Mouse (Mus musculus): ENCODE data around the gene Acot12. TPM values are rescaled to one million over a fixed set of nuclear protein-coding genes. Genes with fewer than 3 reads are reported as not detected.

The Acot12 gene
- total and polyA plus RNA-seq, 3 experiments, result 0.06 TPM; not detected in 2

- TF ChIP-seq USF2 (IDR thresholded peaks at IDR 0.05; ENCODE audit: borderline replicate concordance in 1 of 2, insufficient read depth in 1 of 2, low read depth in 1 of 2, low read length in 2 of 2), result no peak
- TF ChIP-seq CTCF (IDR thresholded peaks at IDR 0.05 in 2 of 3, conservative IDR thresholded peaks at IDR 0.05 in 1 of 3; ENCODE audit: control insufficient read depth in 1 of 3, insufficient read depth in 1 of 3, low read depth in 2 of 3, low read length in 3 of 3, poor library complexity in 1 of 3, severe bottlenecking in 1 of 3), result no peak
- TF ChIP-seq GATA1 (IDR thresholded peaks at IDR 0.05; ENCODE audit: low read depth, low read length), result no peak
- TF ChIP-seq MAZ (IDR thresholded peaks at IDR 0.05; ENCODE audit: low read depth, low read length), result no peak
- no peak for TF ChIP-seq TBP (IDR thresholded peaks at IDR 0.05; ENCODE audit: low read depth, low read length)
- no peak for TF ChIP-seq NRF1 (IDR thresholded peaks at IDR 0.05; ENCODE audit: insufficient read depth, low read depth, low read length, poor library complexity, severe bottlenecking)
- TF ChIP-seq ZC3H11A (IDR thresholded peaks at IDR 0.05; ENCODE audit: low read depth, low read length), result no peak
- no peak for TF ChIP-seq ZMIZ1 (IDR thresholded peaks at IDR 0.05; ENCODE audit: low read depth, low read length)
- no peak for TF ChIP-seq CHD2 (IDR thresholded peaks at IDR 0.05; ENCODE audit: low read length)
- TF ChIP-seq UBTF (IDR thresholded peaks at IDR 0.05; ENCODE audit: borderline replicate concordance, insufficient read depth, low read depth, low read length), result no peak
- TF ChIP-seq MYB (IDR thresholded peaks at IDR 0.05; ENCODE audit: low read depth, low read length), result no peak
- no peak for TF ChIP-seq EP300 (IDR thresholded peaks at IDR 0.05; ENCODE audit: low read depth in 1 of 2, low read length in 2 of 2)
- TF ChIP-seq USF1 (IDR thresholded peaks at IDR 0.05; ENCODE audit: low read depth, low read length), result no peak
- TF ChIP-seq POLR2A (IDR thresholded peaks at IDR 0.05; ENCODE audit: control insufficient read depth in 1 of 2, insufficient read depth in 1 of 2, low read depth in 1 of 2, low read length in 2 of 2, poor library complexity in 1 of 2), result no peak
- no peak for TF ChIP-seq TAL1 (IDR thresholded peaks at IDR 0.05; ENCODE audit: low read length)
- TF ChIP-seq JUND (IDR thresholded peaks at IDR 0.05; ENCODE audit: low read depth, low read length), result no peak
- no peak for TF ChIP-seq ZNF384 (IDR thresholded peaks at IDR 0.05; ENCODE audit: low read depth, low read length)
- no peak for TF ChIP-seq BHLHE40 (IDR thresholded peaks at IDR 0.05; ENCODE audit: borderline replicate concordance, low read depth, low read length)
- Histone ChIP-seq H3K9ac (ENCODE audit: control insufficient read depth, low read depth, low read length, poor library complexity, severe bottlenecking) (no peak overlapping the region), H3K4me1 (ENCODE audit: control insufficient read depth in 1 of 2, insufficient read depth in 2 of 2, low read length in 2 of 2) (peaks cover 2 to 10% of the 10 kb centered on the region in 2 experiments; a peak in 3 of 4 replicates), H3K4me3 (ENCODE audit: control insufficient read depth in 1 of 2, insufficient read depth in 1 of 2, low read depth in 2 of 2, low read length in 2 of 2) (no peak overlapping the region), H3K9me3 (replicated peaks; ENCODE audit: insufficient read depth, low read length) (no peaks in the 10 kb centered on the region), H3K27me3 (ENCODE audit: control insufficient read depth in 1 of 2, insufficient read depth in 2 of 2, low read length in 2 of 2) (no peaks in the 10 kb centered on the region), H3K79me2 (ENCODE audit: control insufficient read depth, insufficient read depth, low read length, poor library complexity) (no peaks in the 10 kb centered on the region), H3K36me3 (ENCODE audit: control insufficient read depth in 1 of 2, insufficient read depth in 2 of 2, low read length in 2 of 2) (peaks cover 0 to 14% of the 10 kb centered on the region in 2 experiments; a peak in 2 of 4 replicates), H3K27ac (ENCODE audit: control insufficient read depth, low read depth, low read length) (no peak overlapping the region)
- no peak for DNase-seq (ENCODE audit: low read depth, low spot score)
These were observed 8.7 kb downstream of the Acot12 start for GRCm38 (mm10) chr13:91749981-91750380.

- Histone ChIP-seq H3K36me3 (ENCODE audit: control insufficient read depth in 1 of 2, insufficient read depth in 2 of 2, low read length in 2 of 2) (peaks cover 0 to 14% of the 10 kb centered on the region in 2 experiments; a peak in 2 of 4 replicates), H3K9ac (ENCODE audit: control insufficient read depth, low read depth, low read length, poor library complexity, severe bottlenecking) (no peak overlapping the region), H3K27me3 (ENCODE audit: control insufficient read depth in 1 of 2, insufficient read depth in 2 of 2, low read length in 2 of 2) (no peaks in the 10 kb centered on the region), H3K9me3 (replicated peaks; ENCODE audit: insufficient read depth, low read length) (no peaks in the 10 kb centered on the region), H3K27ac (ENCODE audit: control insufficient read depth, low read depth, low read length) (no peak overlapping the region), H3K4me3 (ENCODE audit: control insufficient read depth in 1 of 2, insufficient read depth in 1 of 2, low read depth in 2 of 2, low read length in 2 of 2) (no peak overlapping the region), H3K79me2 (ENCODE audit: control insufficient read depth, insufficient read depth, low read length, poor library complexity) (no peaks in the 10 kb centered on the region), H3K4me1 (ENCODE audit: control insufficient read depth in 1 of 2, insufficient read depth in 2 of 2, low read length in 2 of 2) (peaks cover 4 to 16% of the 10 kb centered on the region in 2 experiments; a peak in 3 of 4 replicates)
- TF ChIP-seq ZC3H11A (IDR thresholded peaks at IDR 0.05; ENCODE audit: low read depth, low read length) (no peak), SIN3A (IDR thresholded peaks at IDR 0.05; ENCODE audit: low read length) (no peak), POLR2AphosphoS2 (IDR thresholded peaks at IDR 0.05; ENCODE audit: low read length) (no peak), ETS1 (IDR thresholded peaks at IDR 0.05; ENCODE audit: low read depth, low read length) (no peak), KAT2A (conservative IDR thresholded peaks at IDR 0.05; ENCODE audit: low read depth, low read length) (no peak), MEF2A (IDR thresholded peaks at IDR 0.05; ENCODE audit: extremely low read depth, insufficient replicate concordance, low read depth, low read length, poor library complexity, severe bottlenecking) (no peak), GATA1 (IDR thresholded peaks at IDR 0.05; ENCODE audit: low read depth, low read length) (no peak), HCFC1 (IDR thresholded peaks at IDR 0.05; ENCODE audit: low read depth, low read length) (no peak), POLR2AphosphoS5 (IDR thresholded peaks at IDR 0.05; ENCODE audit: borderline replicate concordance, low read depth, low read length) (no peak), MAZ (IDR thresholded peaks at IDR 0.05; ENCODE audit: low read depth, low read length) (no peak), BHLHE40 (IDR thresholded peaks at IDR 0.05; ENCODE audit: borderline replicate concordance, low read depth, low read length) (no peak), MAX (IDR thresholded peaks at IDR 0.05; ENCODE audit: low read length) (no peak), USF1 (IDR thresholded peaks at IDR 0.05; ENCODE audit: low read depth, low read length) (no peak), TBP (IDR thresholded peaks at IDR 0.05; ENCODE audit: low read depth, low read length) (no peak), UBTF (IDR thresholded peaks at IDR 0.05; ENCODE audit: borderline replicate concordance, insufficient read depth, low read depth, low read length) (no peak), EP300 (IDR thresholded peaks at IDR 0.05; ENCODE audit: low read depth in 1 of 2, low read length in 2 of 2) (no peak), CTCF (IDR thresholded peaks at IDR 0.05 in 2 of 3, conservative IDR thresholded peaks at IDR 0.05 in 1 of 3; ENCODE audit: control insufficient read depth in 1 of 3, insufficient read depth in 1 of 3, low read depth in 2 of 3, low read length in 3 of 3, poor library complexity in 1 of 3, severe bottlenecking in 1 of 3) (no peak), SMC3 (IDR thresholded peaks at IDR 0.05; ENCODE audit: low read depth, low read length) (no peak)
- DNase-seq (ENCODE audit: low read depth, low spot score), result no peak
These were observed 12.4 kb downstream of the Acot12 start for GRCm38 (mm10) chr13:91753724-91754123.

All from MEL (cell line).